Mouse (Mus musculus) heart, postnatal 0 days (tissue): ENCODE data around the gene Rps3. TPM values are rescaled to one million over a fixed set of nuclear protein-coding genes. Genes with fewer than 3 reads are reported as not detected.

Source experiments
- ATAC-seq: fragments of 200-750 bp; cut with Nextera tagmentation; 2 replicates; pipeline ENCODE4 v1.8.0; 2017; ENCODE audit warnings: low read depth, moderate number of reproducible peaks, moderate library complexity; ENCODE audit not compliant: insufficient read depth
- DNase-seq: peaks from one replicate; pipeline ENCODE4 v3.0.0-alpha.2; 2016; ENCODE audit warnings: low spot score
- H3K27ac ChIP-seq: fragments of 300-500 bp; sonication (generic); 2 replicates; pipeline ENCODE4 v1.5.1; 2014; ENCODE audit warnings: low read depth, mild to moderate bottlenecking
- H3K27me3 ChIP-seq: fragments of 300-500 bp; sonication (generic); 2 replicates; pipeline ENCODE4 v1.6.1; 2014; ENCODE audit warnings: low read length, mixed read lengths; ENCODE audit not compliant: control insufficient read depth, insufficient read depth
- H3K36me3 ChIP-seq: fragments of 300-500 bp; sonication (generic); replicated peaks from 2 replicates; pipeline ENCODE4 v1.6.1; 2014; ENCODE audit warnings: low read length, mixed read lengths; ENCODE audit not compliant: control insufficient read depth, insufficient read depth
- H3K4me1 ChIP-seq: fragments of 300-500 bp; sonication (generic); 2 replicates; pipeline ENCODE4 v1.6.1; 2014; ENCODE audit warnings: antibody characterized with exemption; ENCODE audit not compliant: control insufficient read depth, insufficient read depth
- H3K4me2 ChIP-seq: fragments of 300-500 bp; sonication (generic); 2 replicates; pipeline ENCODE4 v1.6.1; 2014; ENCODE audit warnings: low read depth, mild to moderate bottlenecking, low read length, moderate library complexity
- H3K4me3 ChIP-seq: fragments of 300-500 bp; sonication (generic); 2 replicates; pipeline ENCODE4 v1.5.1; 2014; ENCODE audit warnings: low read depth, low read length
- H3K9ac ChIP-seq: fragments of 300-500 bp; sonication (generic); replicated peaks from 2 replicates; pipeline ENCODE4 v1.6.1; 2014; ENCODE audit warnings: low read depth, low read length, mixed read lengths
- H3K9me3 ChIP-seq: fragments of 300-500 bp; sonication (generic); replicated peaks from 2 replicates; pipeline ENCODE4 v1.6.1; 2016; ENCODE audit warnings: low read length; ENCODE audit not compliant: control insufficient read depth
- CTCF ChIP-seq: IDR thresholded peaks from 2 replicates; pipeline ENCODE4 v1.5.1; 2016; ENCODE audit warnings: antibody characterized with exemption, control low read depth, low read depth
- EP300 ChIP-seq: IDR thresholded peaks from 2 replicates; pipeline ENCODE4 v1.6.1; 2016; ENCODE audit warnings: antibody characterized with exemption, low read depth
- WGBS: fragments of 180-500 bp; shearing (Covaris S2); extraction: QIAGEN DNeasy Blood & Tissue Kit; methylation state at CpG from one replicate; pipeline ENCODE4 v1.1.7; 2014; 5-methylcytosine and 5-hydroxymethylcytosine counted together
- polyA plus RNA-seq: library from polyadenylated mRNA; unstranded; fragments of >200 nt; fragmentation: Nextera tagmentation; extraction: Ambion mirVana; gene quantifications from 2 replicates; pipeline ENCODE4 v1.2.1, GENCODE M21; 2015
- total RNA-seq: library from RNA; depleted of rRNA; stranded (reverse); fragments of >200 nt; gene quantifications from 2 replicates; pipeline ENCODE4 v1.2.3, GENCODE M21; 2014; ENCODE audit warnings: low replicate concordance; rRNA removed

The Rps3 gene
- total RNA-seq (804 and 987 TPM in 2 replicates), polyA plus RNA-seq (439 and 463 TPM in 2 replicates)

- Histone ChIP-seq H3K27ac (peak within 1 kb of the TSS; percentile 81), H3K9ac (peak within 1 kb of the TSS; percentile 87), H3K4me2 (peak within 1 kb of the TSS; percentile 91), H3K4me1 (peaks cover 7% of the 10 kb centered on the region; the same call in 1 of the 2 replicates), H3K27me3 (no peaks in the 10 kb centered on the region), H3K9me3 (no peaks in the 10 kb centered on the region), H3K4me3 (peak within 1 kb of the TSS; percentile 62), H3K36me3 (peaks cover 36% of the 10 kb centered on the region)
- DNase-seq = peak; percentile 99
- TF ChIP-seq CTCF = no peak
- 0 out of 2 replicates have a peak, but pooled peaks have one; percentile 60 for TF ChIP-seq EP300
- ATAC-seq = peak; percentile 98
- WGBS = under 1% methylated on average over 45 of the region's 45 CpGs
Observed at GRCm38 (mm10) chr7:99483271-99483923, at the start of gene Rps3. Gene Rps3 (minus strand): TSS chr7:99483738.

DNA sequence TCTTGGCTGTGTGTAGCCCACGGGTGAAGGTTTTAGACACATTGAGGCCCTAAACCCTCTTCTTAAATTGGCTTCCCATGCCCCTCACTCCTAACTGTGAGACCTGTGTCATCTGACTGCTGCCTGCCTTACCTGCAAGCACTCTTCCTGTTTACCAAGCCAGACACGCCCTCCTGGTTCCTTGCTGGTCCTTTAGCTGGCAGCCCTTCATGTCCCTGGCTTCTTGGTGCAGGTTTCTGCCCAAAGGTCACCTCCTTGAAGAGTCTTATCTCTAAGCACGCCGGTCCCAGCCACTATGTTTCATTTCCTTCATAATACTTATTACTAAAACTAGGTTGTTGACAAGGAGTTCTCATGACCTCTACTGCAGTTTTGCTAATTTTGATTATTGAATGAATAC, 49.0 kb upstream of the Rps3 start:
- Histone ChIP-seq H3K4me3 (no peak overlapping the region), H3K4me1 (peaks cover 12% of the 10 kb centered on the region), H3K9me3 (no peaks in the 10 kb centered on the region), H3K27ac (no peak overlapping the region), H3K27me3 (no peaks in the 10 kb centered on the region), H3K4me2 (no peak overlapping the region), H3K9ac (no peak overlapping the region), H3K36me3 (no peaks in the 10 kb centered on the region)
- WGBS = 63% methylated on average over 4 of the region's 4 CpGs
- ATAC-seq (no peak), DNase-seq (no peak)
- TF ChIP-seq EP300 = no peak
- TF ChIP-seq CTCF = no peak

DNA sequence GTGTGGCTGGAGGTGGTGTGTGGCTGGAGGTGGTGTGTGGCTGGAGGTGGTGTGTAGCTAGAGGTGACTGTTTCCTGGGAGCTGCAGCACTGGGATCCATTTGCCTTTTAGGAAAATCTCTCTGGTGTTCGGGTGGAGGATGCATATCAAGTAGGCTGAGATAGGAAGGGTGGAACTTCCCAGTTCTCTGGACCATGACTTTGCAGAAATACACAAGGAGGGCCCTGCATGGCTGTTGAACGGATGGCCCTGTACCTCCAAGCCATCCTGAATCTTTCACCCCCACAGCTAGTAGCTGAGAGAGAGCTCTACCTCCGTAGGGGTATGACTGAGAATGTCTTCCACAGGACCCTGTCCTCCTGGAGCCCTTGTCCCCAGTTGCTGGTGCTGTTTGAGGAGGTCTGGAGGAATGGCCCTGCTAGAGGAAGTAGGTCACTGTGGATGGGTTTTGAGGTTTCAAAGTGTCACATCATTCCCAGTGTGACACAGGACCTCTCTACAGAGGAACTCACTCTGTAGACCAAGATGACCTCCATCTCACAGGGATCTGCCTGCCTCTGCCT, 48.0 kb upstream of the Rps3 start:
- DNase-seq (no peak), ATAC-seq (no peak)
- no peaks in the 10 kb centered on the region for H3K9me3 ChIP-seq
- H3K27me3 ChIP-seq = no peaks in the 10 kb centered on the region
- H3K4me1 ChIP-seq = peaks cover 6% of the 10 kb centered on the region
- no peak overlapping the region for H3K4me3 ChIP-seq
- H3K27ac ChIP-seq = no peak overlapping the region
- 72% methylated on average over 3 of the region's 3 CpGs for WGBS
- TF ChIP-seq EP300 = no peak
- no peak for TF ChIP-seq CTCF
- H3K36me3 ChIP-seq = no peaks in the 10 kb centered on the region
- H3K4me2 ChIP-seq = no peak overlapping the region
- no peak overlapping the region for H3K9ac ChIP-seq

- ATAC-seq (no peak), DNase-seq (no peak)
- Histone ChIP-seq H3K4me1 (no peaks in the 10 kb centered on the region), H3K9me3 (no peaks in the 10 kb centered on the region), H3K4me3 (no peak overlapping the region), H3K27me3 (no peaks in the 10 kb centered on the region), H3K27ac (no peak overlapping the region), H3K36me3 (no peaks in the 10 kb centered on the region), H3K9ac (no peak overlapping the region), H3K4me2 (no peak overlapping the region)
- TF ChIP-seq EP300 (no peak), CTCF (no peak)
- WGBS = 40% methylated on average over 5 of the region's 5 CpGs
Observed at GRCm38 (mm10) chr7:99529410-99529809, 45.9 kb upstream of the Rps3 start.

DNA sequence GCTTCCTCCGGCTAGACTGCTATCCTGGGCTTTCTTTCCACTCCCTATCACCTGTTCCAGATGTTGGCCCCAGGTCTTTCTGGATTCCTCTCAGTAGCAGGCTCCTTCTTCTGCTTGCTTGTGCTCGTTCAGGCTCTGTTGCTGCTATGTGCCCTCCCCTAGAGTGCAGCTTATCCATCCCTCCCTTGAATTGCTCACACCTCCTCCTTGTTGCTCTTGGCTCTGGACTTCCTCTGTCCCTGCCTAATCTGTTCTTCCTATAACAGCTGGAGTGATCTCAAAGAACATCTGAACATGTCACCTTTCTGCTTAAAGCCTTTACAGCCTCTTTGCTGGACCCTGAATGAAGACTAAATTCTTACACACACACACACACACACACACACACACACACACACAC, 45.0 kb upstream of the Rps3 start:
- H3K4me2 ChIP-seq = no peak overlapping the region
- H3K4me3 ChIP-seq = no peak overlapping the region
- no peaks in the 10 kb centered on the region for H3K4me1 ChIP-seq
- H3K36me3 ChIP-seq = no peaks in the 10 kb centered on the region
- ATAC-seq = no peak
- H3K9ac ChIP-seq = no peak overlapping the region
- no peak overlapping the region for H3K27ac ChIP-seq
- no peak for TF ChIP-seq CTCF
- no peak for TF ChIP-seq EP300
- DNase-seq = no peak
- H3K9me3 ChIP-seq = no peaks in the 10 kb centered on the region
- H3K27me3 ChIP-seq = no peaks in the 10 kb centered on the region
- WGBS = 29% methylated on average over 2 of the region's 2 CpGs
